Mouse (Mus musculus) c-Kit-positive CD71-positive TER-119-negative erythroid progenitor cells, embryonic 14.5 days (primary cell): Measurements from ENCODE around the gene Phldb2.

ENCODE experiments used
- DNase-seq: peaks from one replicate; pipeline ENCODE4 v3.0.0-alpha.2; 2013; ENCODE audit warnings: low read depth

Phldb2 gene

GRCm38 (mm10) chr16:45724742-45725102 is 228.7 kb downstream of the Phldb2 start:
- DNase-seq = no peak

GRCm38 (mm10) chr16:45724061-45724741 is 229.2 kb downstream of the Phldb2 start, which contains the start of gene Tagln3:
Gene Tagln3 (minus strand): TSS chr16:45724608.
- DNase-seq = no peak

DNA sequence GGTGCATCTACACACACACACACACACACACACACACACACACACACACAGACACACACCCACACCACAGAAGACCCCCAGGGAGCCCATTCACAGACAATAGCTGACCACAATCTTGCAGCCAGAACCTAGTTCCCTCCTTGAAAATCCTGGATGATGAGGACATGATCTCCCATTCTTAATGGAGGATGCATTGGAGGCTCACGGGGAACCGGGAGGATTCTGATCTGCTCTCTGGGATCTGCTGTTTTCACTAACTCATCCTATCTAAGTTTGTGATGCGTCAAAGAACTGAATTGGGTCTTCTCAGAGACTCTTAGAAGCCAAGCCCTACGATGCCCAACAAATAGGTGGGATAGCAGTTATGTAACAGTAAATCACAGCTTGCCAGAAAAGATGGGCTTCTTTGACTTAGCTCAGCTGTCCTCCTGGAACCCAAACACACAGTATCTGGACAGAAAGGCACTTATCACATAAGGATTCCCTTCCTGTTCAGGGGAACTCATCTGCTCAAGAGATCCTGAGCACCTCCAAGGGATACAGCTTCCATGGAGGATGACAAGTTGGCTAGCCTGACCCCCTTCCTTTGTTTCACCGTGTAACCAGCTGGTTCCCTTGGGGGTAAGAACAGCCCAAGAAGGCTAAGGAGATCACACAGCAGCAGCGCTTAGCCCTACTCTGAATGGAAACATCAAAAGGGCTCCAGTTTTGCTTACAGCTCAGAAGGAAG is 230.1 kb downstream of the Phldb2 start:
- DNase-seq = no peak

- no peak for DNase-seq
Measured at GRCm38 (mm10) chr16:45722460-45722951, 230.9 kb downstream of the Phldb2 start.

DNA sequence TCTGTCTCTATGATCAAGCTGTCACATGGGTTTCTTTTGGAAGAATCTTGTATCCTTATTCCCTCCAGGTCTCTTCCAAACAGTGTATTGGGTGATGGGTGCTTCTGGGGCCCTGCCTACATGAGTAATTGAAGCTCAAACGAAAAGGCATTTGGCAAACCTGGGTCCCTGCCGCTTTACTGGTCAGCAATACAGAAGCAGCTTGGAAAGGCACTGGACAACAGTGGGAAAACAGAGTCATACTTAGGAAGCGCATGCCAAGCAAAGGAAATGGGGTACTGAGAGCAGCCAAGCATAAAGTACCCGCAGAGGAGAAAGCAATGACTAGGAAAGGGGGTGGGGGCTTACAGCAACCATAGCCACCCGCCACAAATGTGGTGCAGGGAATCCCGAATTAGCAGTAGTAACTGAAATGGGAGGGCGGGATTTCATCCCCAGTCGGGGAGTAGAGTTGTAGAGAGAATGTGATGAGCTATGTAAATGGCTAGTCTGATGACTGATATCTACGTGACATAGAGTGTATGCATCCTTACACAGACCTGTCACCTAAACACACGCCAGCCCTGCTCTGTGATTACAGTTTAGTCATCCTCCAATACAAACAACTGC is 233.3 kb downstream of the Phldb2 start:
- DNase-seq = no peak

DNA sequence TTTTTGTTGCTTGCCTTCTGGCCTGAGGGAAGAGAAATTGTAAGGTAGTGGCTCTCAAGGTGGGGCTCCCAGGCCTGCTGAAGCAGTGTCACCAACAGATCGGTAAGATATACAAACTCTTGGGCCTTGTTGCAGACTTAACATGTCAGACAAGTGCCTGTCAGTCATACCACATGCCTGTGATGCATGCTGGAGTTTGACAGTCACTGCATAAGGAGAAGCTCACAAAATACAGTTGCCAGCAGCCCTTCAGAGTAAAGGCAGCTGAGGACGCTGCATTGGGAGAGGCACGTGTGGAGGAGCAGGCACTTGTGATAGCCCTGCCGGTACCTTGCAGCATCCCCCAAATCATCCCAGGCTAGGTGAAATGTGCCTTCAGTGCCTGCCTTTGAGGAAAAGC is 235.1 kb downstream of the Phldb2 start:
- no peak for DNase-seq

GRCm38 (mm10) chr16:45714489-45715150 is 238.8 kb downstream of the Phldb2 start:
- DNase-seq = no peak

- DNase-seq = no peak
Measured at GRCm38 (mm10) chr16:45713878-45714277, 239.5 kb downstream of the Phldb2 start.

DNA sequence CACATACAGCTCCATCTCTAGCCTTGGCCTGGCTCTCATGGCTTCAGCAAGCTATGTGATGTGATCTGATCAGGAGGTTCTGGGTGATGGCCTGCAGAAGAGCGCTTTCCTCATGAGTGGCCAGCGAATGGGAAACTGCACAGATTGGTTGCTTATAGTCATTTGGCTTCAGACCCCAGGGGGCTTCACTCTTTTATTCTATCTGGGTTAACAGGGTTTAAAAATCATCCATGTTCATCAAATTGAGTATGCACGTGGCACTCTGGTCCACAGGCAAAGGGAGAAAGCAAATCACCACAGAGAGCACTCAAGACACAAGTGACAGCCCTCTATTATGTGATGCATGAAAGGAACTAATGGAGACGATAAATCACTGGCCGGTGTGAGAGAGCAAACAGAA is 240.1 kb downstream of the Phldb2 start:
- no peak for DNase-seq

DNA sequence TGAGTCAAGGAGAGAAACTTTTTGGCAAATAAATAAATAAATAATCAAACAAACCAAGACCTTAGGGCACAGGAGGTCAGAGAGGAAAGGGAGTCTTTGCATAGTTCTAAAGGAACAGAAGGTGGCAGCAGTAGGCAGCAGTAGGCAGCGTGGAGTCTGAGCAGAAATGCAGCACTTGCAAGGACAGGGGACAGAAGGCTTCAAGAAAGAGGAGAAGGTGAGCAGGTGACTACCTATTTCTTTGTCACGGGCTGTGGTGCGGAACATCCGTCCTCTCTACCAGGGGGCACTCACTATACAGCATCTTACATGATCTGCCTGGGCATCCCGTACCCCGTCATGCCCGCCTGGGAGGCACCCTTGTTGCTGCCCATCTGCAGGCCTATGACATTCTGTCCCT is 242.1 kb downstream of the Phldb2 start:
- DNase-seq = peak; percentile 1

DNA sequence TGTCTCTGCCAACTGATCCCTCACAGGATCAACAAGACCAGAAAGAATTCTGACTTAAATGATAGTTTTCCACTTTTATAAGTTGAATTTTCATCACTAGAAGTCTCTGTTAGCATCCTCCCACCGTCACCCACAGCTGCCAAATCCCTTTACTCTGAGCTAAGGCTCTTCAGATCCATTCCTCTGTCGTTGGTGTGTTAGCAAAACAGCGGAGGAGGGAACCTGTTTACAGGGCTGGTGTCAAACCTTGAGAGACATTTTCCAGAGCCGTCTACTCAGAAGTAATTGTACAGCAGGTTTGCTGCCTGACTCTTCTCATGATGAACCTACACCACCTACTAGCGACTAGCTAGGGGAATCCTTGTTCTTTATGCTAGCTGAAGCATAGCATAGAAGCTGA is 254.1 kb downstream of the Phldb2 start:
- no peak for DNase-seq

GRCm38 (mm10) chr16:45697996-45698395 is 255.4 kb downstream of the Phldb2 start:
- no peak for DNase-seq
